Mouse (Mus musculus): ENCODE measurements around the gene Dcun1d4.

- TF ChIP-seq CTCF (IDR thresholded peaks at IDR 0.05; ENCODE audit: extremely low read depth, insufficient read depth, insufficient read length, insufficient replicate concordance) (no peak), POLR2A (IDR thresholded peaks at IDR 0.05; ENCODE audit: low read depth, low read length) (no peak)
These were observed 51.4 kb downstream of the Dcun1d4 start for GRCm38 (mm10) chr5:73532222-73532621.
